Mouse (Mus musculus) liver, postnatal 0 days (tissue): Measurements from ENCODE around the gene Acvr1c. TPM values are rescaled to one million over a fixed set of nuclear protein-coding genes. Genes with fewer than 3 reads are reported as not detected.

ENCODE experiments used
- ATAC-seq: fragments of 200-750 bp; cut with Nextera tagmentation; 2 replicates; pipeline ENCODE4 v1.8.0; 2017; ENCODE audit warnings: mild to moderate bottlenecking, moderate library complexity
- DNase-seq: peaks from one replicate; pipeline ENCODE4 v3.0.0-alpha.2; 2016
- H3K27ac ChIP-seq: fragments of 300-500 bp; sonication (generic); 2 replicates; pipeline ENCODE4 v1.5.1; 2014; ENCODE audit warnings: antibody characterized with exemption, moderate library complexity, mild to moderate bottlenecking, low read depth
- H3K27me3 ChIP-seq: fragments of 300-500 bp; sonication (generic); 2 replicates; pipeline ENCODE4 v1.6.1; 2014; ENCODE audit warnings: low read length, control low read depth, mixed read lengths; ENCODE audit not compliant: insufficient read depth
- H3K36me3 ChIP-seq: fragments of 300-500 bp; sonication (generic); replicated peaks from 2 replicates; pipeline ENCODE4 v1.6.1; 2014; ENCODE audit warnings: mild to moderate bottlenecking, control low read depth, low read length, moderate library complexity, mixed read lengths; ENCODE audit not compliant: insufficient read depth
- H3K4me1 ChIP-seq: fragments of 300-500 bp; sonication (generic); 2 replicates; pipeline ENCODE4 v1.6.1; 2014; ENCODE audit warnings: antibody characterized with exemption, mild to moderate bottlenecking, control low read depth; ENCODE audit not compliant: insufficient read depth
- H3K4me2 ChIP-seq: fragments of 300-500 bp; sonication (generic); 2 replicates; pipeline ENCODE4 v1.6.1; 2014; ENCODE audit warnings: low read depth, mild to moderate bottlenecking, low read length, moderate library complexity, mixed read lengths
- H3K4me3 ChIP-seq: fragments of 300-500 bp; sonication (generic); 2 replicates; pipeline ENCODE4 v1.5.1; 2014; ENCODE audit warnings: low read depth, low read length
- H3K9ac ChIP-seq: fragments of 300-500 bp; sonication (generic); replicated peaks from 2 replicates; pipeline ENCODE4 v1.6.1; 2014; ENCODE audit warnings: mild to moderate bottlenecking, moderate library complexity
- H3K9me3 ChIP-seq: fragments of 300-500 bp; sonication (generic); 2 replicates; pipeline ENCODE4 v1.6.1; 2016; ENCODE audit warnings: mild to moderate bottlenecking, control low read depth, low read length, mixed read lengths
- CTCF ChIP-seq: sonication (generic); IDR thresholded peaks from 2 replicates; pipeline ENCODE4 v1.5.1; 2016; ENCODE audit warnings: antibody characterized with exemption, low read depth
- EP300 ChIP-seq: IDR thresholded peaks from 2 replicates; pipeline ENCODE4 v1.6.1; 2016; ENCODE audit warnings: antibody characterized with exemption, low read depth, mild to moderate bottlenecking
- WGBS: fragments of 180-500 bp; shearing (Covaris S2); extraction: QIAGEN DNeasy Blood & Tissue Kit; methylation state at CpG from one replicate; pipeline ENCODE4 v1.1.7; 2014; ENCODE audit not compliant: insufficient replicate concordance; 5-methylcytosine and 5-hydroxymethylcytosine counted together
- polyA plus RNA-seq: library from polyadenylated mRNA; unstranded; fragments of >200 nt; fragmentation: Nextera tagmentation; extraction: Ambion mirVana; gene quantifications from 2 replicates; pipeline ENCODE4 v1.2.1, GENCODE M21; 2015

Gene Acvr1c
- polyA plus RNA-seq, 1 experiment from 2014 or later: 0.05 TPM

GRCm38 (mm10) chr2:58279163-58279562 lies 78.5 kb downstream of the Acvr1c start:
- ATAC-seq (no peak), DNase-seq (no peak)
- Histone ChIP-seq H3K4me1 (no peaks in the 10 kb centered on the region), H3K4me3 (no peak overlapping the region), H3K27ac (no peak overlapping the region), H3K9me3 (no peaks in the 10 kb centered on the region), H3K27me3 (no peaks in the 10 kb centered on the region), H3K4me2 (no peak overlapping the region), H3K36me3 (no peaks in the 10 kb centered on the region), H3K9ac (no peak overlapping the region)
- WGBS: 53% methylated on average over 5 of the region's 5 CpGs
- TF ChIP-seq EP300 (no peak), CTCF (no peak)

DNA sequence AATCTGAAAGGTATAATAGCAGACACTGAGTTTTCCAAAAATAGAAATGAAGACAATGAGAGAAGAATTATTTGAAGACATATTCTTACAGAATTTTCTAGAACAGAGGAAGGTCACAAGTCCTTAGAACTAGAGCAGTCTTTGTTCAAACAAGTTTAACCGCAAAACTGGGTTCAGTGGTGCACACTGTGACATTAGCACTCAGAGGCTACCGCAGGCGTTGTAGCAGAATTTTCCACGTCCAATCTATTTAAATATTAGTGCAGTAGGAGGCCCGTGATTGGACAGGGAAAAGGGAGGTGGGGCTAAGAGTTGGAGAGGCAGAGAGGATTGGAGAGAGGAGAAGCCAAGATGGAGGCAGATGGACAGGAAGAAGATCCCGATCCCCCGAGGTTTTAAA lies 81.2 kb downstream of the Acvr1c start:
- Histone ChIP-seq H3K4me1 (no peaks in the 10 kb centered on the region), H3K9ac (no peak overlapping the region), H3K27ac (no peak overlapping the region), H3K27me3 (no peaks in the 10 kb centered on the region), H3K4me2 (no peak overlapping the region), H3K36me3 (no peaks in the 10 kb centered on the region), H3K9me3 (no peaks in the 10 kb centered on the region), H3K4me3 (no peak overlapping the region)
- 77% methylated on average over 7 of the region's 7 CpGs for WGBS
- DNase-seq: no peak
- ATAC-seq: no peak
- TF ChIP-seq EP300 (no peak), CTCF (no peak)

GRCm38 (mm10) chr2:58240639-58241038 lies 117.1 kb downstream of the Acvr1c start:
- no peaks in the 10 kb centered on the region for H3K4me1 ChIP-seq
- no peak overlapping the region for H3K27ac ChIP-seq
- H3K36me3 ChIP-seq: no peaks in the 10 kb centered on the region
- H3K4me2 ChIP-seq: no peak overlapping the region
- H3K9me3 ChIP-seq: no peaks in the 10 kb centered on the region
- ATAC-seq: no peak
- no peak overlapping the region for H3K4me3 ChIP-seq
- no peak for DNase-seq
- no peaks in the 10 kb centered on the region for H3K27me3 ChIP-seq
- 74% methylated on average over 4 of the region's 4 CpGs for WGBS
- no peak overlapping the region for H3K9ac ChIP-seq
- TF ChIP-seq CTCF (no peak), EP300 (no peak)

- no peak overlapping the region for H3K27ac ChIP-seq
Measured at GRCm38 (mm10) chr2:58237487-58237886, 120.2 kb downstream of the Acvr1c start.

More at GRCm38 (mm10) chr2:58237487-58237886, 120.2 kb downstream of the Acvr1c start:
- Histone ChIP-seq H3K9ac (no peak overlapping the region), H3K9me3 (no peaks in the 10 kb centered on the region), H3K36me3 (no peaks in the 10 kb centered on the region), H3K4me1 (no peaks in the 10 kb centered on the region), H3K27me3 (no peaks in the 10 kb centered on the region), H3K4me3 (no peak overlapping the region), H3K4me2 (no peak overlapping the region)
- WGBS: 78% methylated on average over 2 of the region's 2 CpGs
- TF ChIP-seq EP300 (no peak), CTCF (no peak)
- ATAC-seq (no peak), DNase-seq (no peak)

Other genes with a start within 250 kb of the Acvr1c start
- 6.8 and 7.5 TPM in 2 replicates for gene Cytip, start 162.4 kb downstream of the Acvr1c start, polyA plus RNA-seq
- not detected in 2 replicates for gene Gm17409, start 112.2 kb upstream of the Acvr1c start, polyA plus RNA-seq
- 2.7 and 2.8 TPM in 2 replicates for gene Acvr1, start 209.3 kb upstream of the Acvr1c start, polyA plus RNA-seq
- gene Upp2, start 209.4 kb upstream of the Acvr1c start, polyA plus RNA-seq: 45.7 and 55.8 TPM in 2 replicates